Mouse (Mus musculus): ENCODE measurements around the gene Fam216a. TPM values are rescaled to one million over a fixed set of nuclear protein-coding genes. Genes with fewer than 3 reads are reported as not detected.
A peak's percentile ranks its signal among the peaks of the same experiment; 100 is the strongest.
"Not testable (repeated sequence)": the region's sequence is repeated elsewhere in the genome, so short reads cannot be mapped to it uniquely, and the experiment has no call there.

Fam216a gene
- polyA plus RNA-seq (2015; fragmentation: Nextera tagmentation; extraction: Ambion mirVana): 13.7 and 14.1 TPM in 2 replicates

DNA sequence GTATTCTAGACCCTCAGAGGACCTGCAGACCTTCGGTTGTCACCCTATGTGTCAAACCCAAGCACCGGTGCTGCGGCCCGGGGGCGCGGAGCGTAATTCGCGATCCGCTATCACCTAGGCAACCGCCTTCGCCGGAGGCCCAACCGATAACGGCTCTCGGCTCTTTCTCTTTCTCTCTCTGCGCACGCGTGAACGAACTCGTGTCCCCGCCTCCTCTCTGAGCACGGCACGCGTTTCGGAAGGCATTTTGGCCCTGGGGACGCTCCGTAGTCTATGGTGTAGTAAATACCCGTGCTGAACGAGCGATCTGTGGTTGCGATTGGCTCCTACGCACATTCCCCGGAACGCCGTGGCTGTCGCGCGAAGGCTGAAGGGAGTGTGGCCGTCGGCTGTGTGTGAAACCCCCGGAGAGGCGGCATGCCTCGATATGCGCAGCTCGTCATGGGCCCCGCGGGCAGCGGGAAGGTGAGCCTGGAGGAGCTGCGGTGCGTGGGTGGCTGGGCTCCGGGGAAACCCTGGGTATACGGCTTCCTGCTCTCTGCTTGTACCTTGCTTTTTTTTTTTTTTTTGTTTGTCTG is at the start of gene Fam216a:
Gene Fam216a (minus strand): TSS at position 173 of the 578 bp plus-strand sequence.
- Histone ChIP-seq H3K27me3 (ENCODE audit: control insufficient read depth, insufficient read depth, low read depth, low read length) (no peaks in the 10 kb centered on the region), H3K27ac (ENCODE audit: low read length) (peak within 1 kb of the TSS; percentile 93), H3K36me3 (ENCODE audit: control insufficient read depth, insufficient read depth) (peaks cover 9% of the 10 kb centered on the region; the same call in 1 of the 2 replicates), H3K9ac (ENCODE audit: low read depth, low read length) (peak within 1 kb of the TSS; percentile 86), H3K4me2 (ENCODE audit: low read depth, low read length) (peak within 1 kb of the TSS; percentile 88), H3K9me3 (replicated peaks; ENCODE audit: control insufficient read depth, low read length) (no peaks in the 10 kb centered on the region), H3K4me3 (ENCODE audit: low read depth, low read length) (peak within 1 kb of the TSS; percentile 88), H3K4me1 (ENCODE audit: control insufficient read depth, low read depth, low read length) (peaks cover 22% of the 10 kb centered on the region)
- under 1% methylated on average over 53 of the region's 53 CpGs for WGBS (ENCODE audit: insufficient replicate concordance)
- peak; percentile 95 for ATAC-seq (ENCODE audit: low read depth)

DNA sequence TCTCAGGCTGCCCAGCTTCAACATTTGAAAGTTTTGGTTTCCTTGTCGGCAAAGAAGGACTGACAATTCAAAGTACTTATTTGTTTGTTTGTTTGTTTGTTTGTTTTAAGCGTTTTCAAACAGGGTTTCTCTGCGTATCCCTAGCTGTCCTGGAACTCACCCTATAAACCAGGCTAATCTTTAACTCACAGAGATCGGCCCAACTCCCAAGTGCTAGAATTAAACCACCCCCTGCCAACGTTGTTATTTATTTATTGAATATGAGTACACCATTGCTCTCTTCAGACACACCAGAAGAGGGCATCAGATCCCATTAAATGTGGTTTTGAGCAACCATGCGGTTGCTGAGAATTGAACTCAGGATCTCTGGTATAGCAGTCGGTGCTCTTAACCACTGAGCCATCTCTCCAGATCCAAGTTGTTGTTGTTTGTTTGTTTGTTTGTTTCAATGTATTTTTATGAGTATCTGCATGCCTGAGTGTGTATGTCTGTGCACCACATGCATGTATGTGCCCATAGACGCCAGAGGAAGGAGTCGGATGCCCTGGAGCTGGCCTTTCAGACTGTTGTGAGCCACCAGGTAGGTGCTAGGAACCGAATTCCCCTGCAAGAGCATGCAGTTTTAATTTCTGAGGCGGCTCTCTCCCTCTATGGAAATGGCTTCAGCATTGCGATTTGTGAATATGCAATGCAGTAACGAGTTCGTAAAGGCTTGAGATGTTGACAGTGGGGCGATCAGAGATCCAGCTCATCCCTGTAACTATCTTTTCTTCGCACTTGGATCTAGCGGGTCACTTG is 49.3 kb upstream of the Fam216a start, which contains the start of gene Anapc7:
Gene Anapc7 (plus strand): TSS at position 423 of the 798 bp plus-strand sequence.
- Histone ChIP-seq H3K27me3 (ENCODE audit: control insufficient read depth, insufficient read depth, low read depth, low read length) (no peaks in the 10 kb centered on the region), H3K4me2 (ENCODE audit: low read depth, low read length) (peak within 1 kb of the TSS; percentile 97), H3K36me3 (ENCODE audit: control insufficient read depth, insufficient read depth) (no peaks in the 10 kb centered on the region), H3K4me1 (ENCODE audit: control insufficient read depth, low read depth, low read length) (peaks cover 24% of the 10 kb centered on the region), H3K27ac (ENCODE audit: low read length) (peak within 1 kb of the TSS; percentile 56; the same call in 1 of the 2 replicates), H3K4me3 (ENCODE audit: low read depth, low read length) (peak within 1 kb of the TSS; percentile 91), H3K9ac (ENCODE audit: low read depth, low read length) (peak within 1 kb of the TSS; percentile 90), H3K9me3 (replicated peaks; ENCODE audit: control insufficient read depth, low read length) (no peaks in the 10 kb centered on the region)
- 12% methylated on average over 17 of the region's 17 CpGs for WGBS (ENCODE audit: insufficient replicate concordance)
- ATAC-seq (ENCODE audit: low read depth): peak; percentile 1

DNA sequence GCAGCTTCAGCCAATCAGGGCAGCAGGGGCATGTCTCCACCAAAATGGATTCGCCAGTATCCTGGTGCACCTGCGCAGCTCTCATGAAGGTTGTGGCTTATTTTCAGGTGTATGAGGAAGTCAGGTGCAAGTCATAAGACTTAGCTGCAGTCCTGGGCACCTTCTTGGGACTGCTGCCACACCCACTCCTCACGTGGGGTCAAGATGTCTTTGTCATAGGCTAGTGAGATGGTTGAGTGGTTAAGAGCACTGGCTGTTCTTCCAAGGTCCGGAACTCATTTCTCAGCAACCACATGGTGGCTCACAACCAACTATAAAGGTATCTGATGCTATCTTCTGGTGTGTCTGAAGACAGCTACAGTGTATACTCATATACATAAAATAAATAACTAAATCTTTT is 48.5 kb upstream of the Fam216a start:
- H3K27ac ChIP-seq (ENCODE audit: low read length); H3K9me3 ChIP-seq (replicated peaks; ENCODE audit: control insufficient read depth, low read length); H3K4me3 ChIP-seq (ENCODE audit: low read depth, low read length); H3K36me3 ChIP-seq (ENCODE audit: control insufficient read depth, insufficient read depth); H3K4me2 ChIP-seq (ENCODE audit: low read depth, low read length); H3K27me3 ChIP-seq (ENCODE audit: control insufficient read depth, insufficient read depth, low read depth, low read length); H3K9ac ChIP-seq (ENCODE audit: low read depth, low read length); ATAC-seq (ENCODE audit: low read depth): not testable (repeated sequence)
- WGBS (ENCODE audit: insufficient replicate concordance): 41% methylated on average over 4 of the region's 4 CpGs
- peaks cover 24% of the 10 kb centered on the region for H3K4me1 ChIP-seq (ENCODE audit: control insufficient read depth, low read depth, low read length)

DNA sequence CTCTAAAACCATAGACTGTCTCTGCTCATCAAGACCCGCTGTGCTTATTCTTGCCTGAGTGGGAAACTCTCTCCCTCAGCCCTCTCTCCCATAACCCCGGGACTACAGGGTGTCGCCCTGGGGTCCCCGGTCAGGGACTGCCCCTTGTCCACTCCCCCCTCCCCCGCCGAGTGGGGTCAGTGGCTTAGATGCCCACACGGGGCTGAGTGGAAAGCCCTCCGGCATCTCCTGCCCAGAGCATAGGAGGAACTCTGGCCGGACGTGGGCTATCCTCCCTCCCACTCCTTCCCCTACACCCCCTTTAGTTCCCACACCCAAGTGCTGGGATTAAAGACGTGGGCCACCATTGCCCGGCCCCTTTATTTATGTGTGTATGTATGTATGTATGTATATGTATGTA is 43.3 kb upstream of the Fam216a start:
- Histone ChIP-seq H3K4me3 (ENCODE audit: low read depth, low read length) (no peak overlapping the region), H3K4me1 (ENCODE audit: control insufficient read depth, low read depth, low read length) (no peaks in the 10 kb centered on the region), H3K27ac (ENCODE audit: low read length) (no peak overlapping the region), H3K4me2 (ENCODE audit: low read depth, low read length) (no peak overlapping the region), H3K9ac (ENCODE audit: low read depth, low read length) (no peak overlapping the region), H3K9me3 (replicated peaks; ENCODE audit: control insufficient read depth, low read length) (no peaks in the 10 kb centered on the region), H3K36me3 (ENCODE audit: control insufficient read depth, insufficient read depth) (no peaks in the 10 kb centered on the region), H3K27me3 (ENCODE audit: control insufficient read depth, insufficient read depth, low read depth, low read length) (no peaks in the 10 kb centered on the region)
- 67% methylated on average over 12 of the region's 12 CpGs for WGBS (ENCODE audit: insufficient replicate concordance)
- ATAC-seq (ENCODE audit: low read depth): no peak

DNA sequence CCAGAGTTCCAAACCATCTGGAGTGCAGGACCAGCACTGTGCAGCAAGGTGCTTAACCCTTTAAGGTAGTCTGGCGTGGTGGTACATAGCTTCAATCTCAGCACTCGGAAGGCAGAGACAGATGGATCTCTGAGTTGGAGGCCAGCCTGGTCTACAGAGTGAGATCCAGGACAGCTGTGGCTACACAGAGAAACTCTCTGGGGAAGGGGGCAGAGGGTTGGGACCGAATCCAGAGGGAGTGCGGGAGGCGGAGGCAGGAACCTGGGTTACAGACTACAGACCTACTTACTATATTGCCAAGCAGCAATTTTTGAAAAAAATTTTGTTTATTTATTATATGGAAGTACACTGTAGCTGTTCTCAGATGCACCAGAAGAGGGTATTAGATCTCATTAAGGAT is 42.2 kb upstream of the Fam216a start:
- Histone ChIP-seq H3K4me3 (ENCODE audit: low read depth, low read length) (no peak overlapping the region), H3K27ac (ENCODE audit: low read length) (no peak overlapping the region), H3K4me1 (ENCODE audit: control insufficient read depth, low read depth, low read length) (no peaks in the 10 kb centered on the region), H3K9ac (ENCODE audit: low read depth, low read length) (no peak overlapping the region), H3K36me3 (ENCODE audit: control insufficient read depth, insufficient read depth) (no peaks in the 10 kb centered on the region; the same call in none of the 2 replicates), H3K9me3 (replicated peaks; ENCODE audit: control insufficient read depth, low read length) (no peaks in the 10 kb centered on the region; the same call in 1 of the 2 replicates), H3K4me2 (ENCODE audit: low read depth, low read length) (no peak overlapping the region), H3K27me3 (ENCODE audit: control insufficient read depth, insufficient read depth, low read depth, low read length) (no peaks in the 10 kb centered on the region)
- ATAC-seq (ENCODE audit: low read depth): no peak
- 76% methylated on average over 5 of the region's 5 CpGs for WGBS (ENCODE audit: insufficient replicate concordance)

DNA sequence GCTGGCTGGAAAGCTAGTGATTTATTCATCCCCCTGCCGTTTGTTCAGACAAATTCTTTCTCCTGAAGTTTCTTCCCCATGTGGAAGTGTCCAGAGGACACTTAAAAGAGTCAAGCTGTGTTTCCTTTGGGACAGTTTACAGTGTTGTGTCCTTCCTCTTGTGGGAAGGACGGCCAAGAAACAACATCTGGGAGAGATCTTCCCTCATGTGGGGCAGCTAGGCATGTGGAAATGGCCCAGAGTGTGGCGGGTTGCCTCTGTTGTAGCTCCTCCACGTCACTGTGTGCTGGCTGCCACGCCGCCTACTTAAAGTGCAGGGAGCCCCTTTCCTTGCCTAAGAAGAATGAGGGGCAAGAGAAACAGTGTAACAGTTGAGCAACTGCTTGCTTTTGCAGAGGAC is 40.7 kb upstream of the Fam216a start:
- H3K4me2 ChIP-seq (ENCODE audit: low read depth, low read length): no peak overlapping the region
- no peaks in the 10 kb centered on the region; the same call in none of the 2 replicates for H3K36me3 ChIP-seq (ENCODE audit: control insufficient read depth, insufficient read depth)
- no peak overlapping the region for H3K4me3 ChIP-seq (ENCODE audit: low read depth, low read length)
- 50% methylated on average over 6 of the region's 6 CpGs for WGBS (ENCODE audit: insufficient replicate concordance)
- H3K9me3 ChIP-seq (replicated peaks; ENCODE audit: control insufficient read depth, low read length): no peaks in the 10 kb centered on the region; the same call in 1 of the 2 replicates
- H3K27ac ChIP-seq (ENCODE audit: low read length): no peak overlapping the region
- H3K4me1 ChIP-seq (ENCODE audit: control insufficient read depth, low read depth, low read length): no peaks in the 10 kb centered on the region
- ATAC-seq (ENCODE audit: low read depth): no peak
- H3K27me3 ChIP-seq (ENCODE audit: control insufficient read depth, insufficient read depth, low read depth, low read length): no peaks in the 10 kb centered on the region
- H3K9ac ChIP-seq (ENCODE audit: low read depth, low read length): no peak overlapping the region

DNA sequence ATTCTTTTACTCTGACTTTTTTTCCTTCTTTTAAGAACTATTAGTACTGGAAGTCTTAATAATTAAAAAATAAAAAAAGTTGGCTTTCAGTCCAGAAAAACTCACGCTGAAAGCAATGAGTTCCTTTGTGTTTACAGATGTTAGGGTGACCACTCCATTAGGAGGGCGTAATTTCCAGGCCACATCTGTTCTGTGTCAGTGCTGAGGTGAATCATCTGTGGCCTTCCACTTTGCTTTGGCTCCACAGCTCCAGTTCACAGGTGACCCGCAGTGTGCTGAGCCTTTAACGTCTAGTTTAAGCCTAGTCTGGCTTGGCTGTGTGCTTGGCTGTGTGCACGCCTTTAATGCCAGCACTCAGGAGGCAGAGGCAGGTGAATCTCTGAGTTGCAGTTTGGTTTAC is 39.7 kb upstream of the Fam216a start:
- Histone ChIP-seq H3K27ac (ENCODE audit: low read length) (no peak overlapping the region), H3K9ac (ENCODE audit: low read depth, low read length) (no peak overlapping the region), H3K27me3 (ENCODE audit: control insufficient read depth, insufficient read depth, low read depth, low read length) (no peaks in the 10 kb centered on the region), H3K36me3 (ENCODE audit: control insufficient read depth, insufficient read depth) (peaks cover under 1% of the 10 kb centered on the region), H3K4me1 (ENCODE audit: control insufficient read depth, low read depth, low read length) (no peaks in the 10 kb centered on the region), H3K4me2 (ENCODE audit: low read depth, low read length) (no peak overlapping the region), H3K9me3 (replicated peaks; ENCODE audit: control insufficient read depth, low read length) (no peaks in the 10 kb centered on the region; the same call in 1 of the 2 replicates), H3K4me3 (ENCODE audit: low read depth, low read length) (no peak overlapping the region)
- no peak for ATAC-seq (ENCODE audit: low read depth)
- WGBS (ENCODE audit: insufficient replicate concordance): 70% methylated on average over 5 of the region's 5 CpGs

DNA sequence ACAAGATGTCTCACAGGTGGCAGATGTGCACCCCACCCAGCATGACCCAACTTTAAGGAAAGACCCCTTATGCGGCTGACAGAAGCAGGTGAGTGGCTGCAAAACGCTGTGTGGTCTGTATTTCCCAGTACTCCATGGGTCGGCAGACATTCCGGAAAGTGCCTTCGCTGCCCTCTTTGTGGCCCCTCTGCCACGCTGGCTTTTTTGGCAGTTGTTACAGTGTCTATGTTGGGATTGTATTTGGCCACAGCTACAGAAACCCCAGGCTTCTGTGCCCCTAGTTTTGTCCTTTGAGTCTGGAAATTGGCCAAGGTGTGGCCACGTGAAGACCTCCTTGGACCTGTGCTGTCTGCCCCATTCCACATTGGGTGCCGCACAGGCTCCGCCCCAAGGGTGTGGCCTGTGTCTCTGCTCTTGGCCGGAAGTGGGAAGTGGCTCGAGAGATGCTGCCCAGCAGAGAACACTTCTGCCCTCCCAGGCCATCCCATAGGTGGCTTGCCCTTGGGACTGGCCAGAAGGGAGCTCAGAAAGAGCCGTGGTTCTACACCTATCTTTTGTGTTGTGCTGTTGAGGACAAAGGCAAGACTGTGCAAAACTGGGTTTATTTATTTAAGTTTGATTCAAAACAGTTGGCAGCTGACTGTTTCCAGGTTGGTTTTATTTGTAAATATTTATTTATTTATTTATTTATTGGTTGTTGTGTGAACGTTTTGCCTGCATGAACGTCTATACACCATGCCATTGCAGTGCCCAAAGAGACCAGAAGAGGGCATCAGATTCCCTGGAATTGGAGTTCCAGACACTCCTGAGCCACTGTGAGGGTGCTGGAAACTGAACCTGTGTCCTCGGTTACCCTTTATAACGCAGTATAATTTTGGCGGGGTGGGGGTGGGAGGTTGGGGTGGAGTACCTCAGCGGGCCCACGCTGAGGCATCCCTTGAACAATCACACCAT is 37.8 kb upstream of the Fam216a start:
- Histone ChIP-seq H3K4me2 (ENCODE audit: low read depth, low read length) (no peak overlapping the region), H3K9me3 (replicated peaks; ENCODE audit: control insufficient read depth, low read length) (no peaks in the 10 kb centered on the region; the same call in 1 of the 2 replicates), H3K27me3 (ENCODE audit: control insufficient read depth, insufficient read depth, low read depth, low read length) (no peaks in the 10 kb centered on the region), H3K9ac (ENCODE audit: low read depth, low read length) (no peak overlapping the region), H3K27ac (ENCODE audit: low read length) (no peak overlapping the region), H3K4me3 (ENCODE audit: low read depth, low read length) (no peak overlapping the region), H3K36me3 (ENCODE audit: control insufficient read depth, insufficient read depth) (peaks cover 12% of the 10 kb centered on the region), H3K4me1 (ENCODE audit: control insufficient read depth, low read depth, low read length) (no peaks in the 10 kb centered on the region)
- 79% methylated on average over 19 of the region's 19 CpGs for WGBS (ENCODE audit: insufficient replicate concordance)
- ATAC-seq (ENCODE audit: low read depth): no peak

Measured in liver, embryonic 16.5 days (tissue).